ENCODE assay signal across 24 mouse cellular contexts in the genomic region with DNA sequence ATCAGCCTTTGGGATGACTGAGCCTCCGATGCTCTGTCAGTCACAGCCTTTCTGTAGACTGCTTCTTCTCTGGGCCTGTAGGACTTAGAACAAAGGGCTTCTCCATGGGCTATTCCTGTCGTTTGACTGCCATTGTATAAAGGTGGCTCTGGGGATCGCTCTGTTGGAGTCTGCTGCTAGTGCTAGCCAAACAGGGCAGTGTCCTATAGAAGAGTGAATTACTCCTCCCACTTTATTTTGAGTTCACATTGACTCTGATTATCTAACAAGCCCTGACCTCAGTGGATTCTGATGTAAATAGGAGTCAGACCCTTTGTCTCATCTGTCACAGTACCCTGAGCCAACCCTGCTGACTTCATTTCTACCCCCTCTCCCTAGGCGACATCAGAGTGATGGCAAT.
DNase-seq lines count a peak whose midpoint lies in the region; ATAC-seq and TF ChIP-seq lines count a peak whose summit lies in the region.
"Had no signal": no experiment of that assay in that cellular context is flagged by ENCODE, and none has a peak within 500 bp of the region (broad histone marks: within the 10 kb centered on the region; RNA-seq: fewer than 3 reads in every experiment).

No protein-coding gene starts in this region.

- H3K9ac ChIP-seq in hindbrain, embryonic 16.5 days (ENCODE audit: low read depth, low read length), result no peak overlapping the region
- H3K9ac ChIP-seq: embryonic facial prominence, embryonic 12.5 days; embryonic facial prominence, embryonic 15.5 days; forebrain, postnatal 0 days; hindbrain, embryonic 15.5 days; intestine, embryonic 15.5 days had no signal

- WGBS in hindbrain, embryonic 10.5 days, result 34% methylated on average over 4 of the region's 4 CpGs
- 20% methylated on average over 4 of the region's 4 CpGs for WGBS in hindbrain, embryonic 16.5 days
- WGBS in olfactory bulb, adult 2 months, result 47% methylated on average over 4 of the region's 4 CpGs

- no peak overlapping the region for H3K4me2 ChIP-seq in hindbrain, embryonic 16.5 days (ENCODE audit: low read length)
- H3K4me2 ChIP-seq: embryonic facial prominence, embryonic 12.5 days; embryonic facial prominence, embryonic 15.5 days; heart, embryonic 11.5 days; hindbrain, embryonic 15.5 days; intestine, embryonic 15.5 days had no signal

- TF ChIP-seq CTCF in left cerebral cortex, adult 2 months (IDR thresholded peaks at IDR 0.05), result no peak
- no peak for TF ChIP-seq CTCF in olfactory bulb, adult 2 months (IDR thresholded peaks at IDR 0.05; ENCODE audit: insufficient read depth, low read depth, low read length)

- peaks cover 19% of the 10 kb centered on the region for H3K27me3 ChIP-seq in hindbrain, embryonic 10.5 days (ENCODE audit: insufficient read depth, poor library complexity, severe bottlenecking)
- H3K27me3 ChIP-seq in hindbrain, embryonic 16.5 days (replicated peaks; ENCODE audit: control insufficient read depth, insufficient read depth, low read length), result no peaks in the 10 kb centered on the region
- H3K27me3 ChIP-seq: CH12.LX; embryonic facial prominence, embryonic 12.5 days; embryonic facial prominence, embryonic 15.5 days; hindbrain, embryonic 15.5 days; intestine, embryonic 15.5 days had no signal

- no peak overlapping the region for H3K27ac ChIP-seq in hindbrain, embryonic 10.5 days
- H3K27ac ChIP-seq in hindbrain, embryonic 16.5 days (ENCODE audit: low read depth, low read length), result no peak overlapping the region
- peak overlapping the region; percentile 44; the same call in 1 of the 2 replicates for H3K27ac ChIP-seq in left cerebral cortex, adult 2 months
- peak overlapping the region; percentile 42 for H3K27ac ChIP-seq in olfactory bulb, adult 2 months (ENCODE audit: insufficient read depth, low read depth, low read length)
- H3K27ac ChIP-seq: embryonic facial prominence, embryonic 12.5 days; embryonic facial prominence, embryonic 15.5 days; gastrocnemius, adult 2 months; hindbrain, embryonic 15.5 days; intestine, embryonic 15.5 days had no signal

- no peak for ATAC-seq in hindbrain, embryonic 16.5 days
- ATAC-seq: forebrain, embryonic 14.5 days; forebrain, postnatal 0 days; intestine, embryonic 15.5 days had no signal

- peak; percentile 22 for DNase-seq in hindbrain, embryonic 10.5 days (ENCODE audit: low spot score)
- DNase-seq in left cerebral cortex, adult 2 months (ENCODE audit: extremely low spot score in 1 of 2, low spot score in 2 of 2), result no peak
- DNase-seq in left cerebral cortex, postnatal 14 days (ENCODE audit: low spot score in 2 of 2), result no peak
- peak; percentile 57 for DNase-seq in R1 (ENCODE audit: low read depth, low spot score)
- no peak for DNase-seq in thymus, postnatal 10 days (ENCODE audit: low spot score in 2 of 2)
- DNase-seq: adrenal gland, postnatal 10 days; adrenal gland, postnatal 36 days; B cell, adult 2 months; cerebellum, adult 18-20 months; cerebellum, adult 9-10 months; cerebellum, postnatal 14 days; forebrain, postnatal 0 days; gastrocnemius, adult 2 months; gastrocnemius, postnatal 14 days; heart, adult 11 months had no signal

- H3K9me3 ChIP-seq in hindbrain, embryonic 10.5 days, result no peaks in the 10 kb centered on the region
- no peaks in the 10 kb centered on the region for H3K9me3 ChIP-seq in hindbrain, embryonic 16.5 days (ENCODE audit: control insufficient read depth, low read length)
- H3K9me3 ChIP-seq: embryonic facial prominence, embryonic 12.5 days; embryonic facial prominence, embryonic 15.5 days; hindbrain, embryonic 15.5 days; intestine, embryonic 15.5 days had no signal

- no peak overlapping the region for H3K4me3 ChIP-seq in hindbrain, embryonic 10.5 days
- H3K4me3 ChIP-seq in hindbrain, embryonic 16.5 days (ENCODE audit: low read length), result no peak overlapping the region
- H3K4me3 ChIP-seq in left cerebral cortex, adult 2 months, result no peak overlapping the region
- H3K4me3 ChIP-seq in olfactory bulb, adult 2 months (ENCODE audit: insufficient read depth, low read depth, low read length), result no peak overlapping the region
- H3K4me3 ChIP-seq: embryonic facial prominence, embryonic 12.5 days; embryonic facial prominence, embryonic 15.5 days; gastrocnemius, adult 2 months; hindbrain, embryonic 15.5 days; intestine, embryonic 15.5 days had no signal

- intact Hi-C loops in left cerebral cortex, adult 2 months (cut with DNase I), result no loop called here
- intact Hi-C loops in left cerebral cortex, postnatal 14 days (cut with DNase I), result no loop called here

- no peak for TF ChIP-seq POLR2A in olfactory bulb, adult 2 months (IDR thresholded peaks at IDR 0.05; ENCODE audit: insufficient read depth, low read depth, low read length)

- peaks cover 71% of the 10 kb centered on the region for H3K36me3 ChIP-seq in hindbrain, embryonic 10.5 days
- H3K36me3 ChIP-seq in hindbrain, embryonic 16.5 days (ENCODE audit: control insufficient read depth, insufficient read depth, low read length), result no peaks in the 10 kb centered on the region; the same call in 1 of the 2 replicates

- H3K4me1 ChIP-seq in hindbrain, embryonic 10.5 days (replicated peaks), result peaks cover 28% of the 10 kb centered on the region
- no peaks in the 10 kb centered on the region for H3K4me1 ChIP-seq in hindbrain, embryonic 16.5 days (ENCODE audit: control insufficient read depth, insufficient read depth, low read depth, low read length)
- peaks cover 39% of the 10 kb centered on the region for H3K4me1 ChIP-seq in olfactory bulb, adult 2 months (ENCODE audit: control insufficient read depth, insufficient read depth, low read length)
- H3K4me1 ChIP-seq: embryonic facial prominence, embryonic 12.5 days; embryonic facial prominence, embryonic 15.5 days; hindbrain, embryonic 15.5 days; intestine, embryonic 15.5 days had no signal

Comparison
In these comparisons a context has a peak if more than half of its experiments do, and no peak if none do; other contexts are left out.
1. DNase-seq: peak in hindbrain, embryonic 10.5 days (single experiment) and R1 (single experiment); none in left cerebral cortex, adult 2 months (0 of 2), left cerebral cortex, postnatal 14 days (0 of 2) and thymus, postnatal 10 days (0 of 2).
2. H3K27ac ChIP-seq: peak in left cerebral cortex, adult 2 months (single experiment) and olfactory bulb, adult 2 months (single experiment); none in hindbrain, embryonic 10.5 days (single experiment) and hindbrain, embryonic 16.5 days (single experiment).